Mouse (Mus musculus) mesoderm, embryonic 11.5 days (tissue): ENCODE results near the gene Fuz.

Experiments used
- DNase-seq: peaks from one replicate; pipeline ENCODE4 v3.0.0-alpha.2; 2012; ENCODE audit warnings: low read depth, low spot score

The Fuz gene

DNA sequence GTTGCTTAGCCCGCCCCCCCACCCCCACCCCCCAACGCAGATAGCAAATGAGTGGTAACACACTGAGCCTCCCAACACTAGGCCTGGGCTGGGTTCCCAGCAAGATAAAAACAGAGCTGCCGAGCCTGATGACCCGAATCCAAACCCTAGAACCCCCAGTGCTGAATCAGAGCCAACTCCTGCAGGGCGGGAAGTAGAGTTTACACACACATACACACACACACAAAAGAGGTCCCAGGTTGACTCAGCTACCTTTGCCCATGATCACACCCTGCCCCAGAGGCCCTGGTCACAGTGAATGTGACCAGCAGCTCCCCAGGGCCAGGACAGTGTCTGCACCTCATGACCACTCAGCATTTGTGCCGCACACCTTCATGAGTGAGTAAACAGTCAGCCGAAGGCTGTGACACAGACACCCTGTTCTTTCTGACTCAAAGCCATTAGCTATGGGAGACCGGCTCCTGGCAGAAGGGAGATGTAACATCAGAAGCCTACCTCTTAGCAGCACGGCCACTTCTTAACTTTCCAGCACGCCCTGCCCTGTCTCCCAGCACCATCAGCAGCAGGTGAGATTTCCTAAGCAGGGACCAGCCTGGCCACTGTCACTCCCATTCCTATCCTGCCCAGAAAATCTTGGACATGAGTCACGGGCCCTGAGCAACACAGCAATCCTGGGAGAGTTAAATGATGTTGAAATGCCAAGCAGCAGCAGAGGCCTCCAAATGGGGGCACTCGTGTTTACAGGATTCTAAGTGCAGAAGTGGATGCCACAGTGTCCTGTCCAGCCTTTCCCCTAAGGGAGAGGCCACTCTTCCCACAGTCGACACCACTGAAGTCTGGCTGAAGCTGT is 7.4 kb upstream of the Fuz start:
- no peak for DNase-seq

DNA sequence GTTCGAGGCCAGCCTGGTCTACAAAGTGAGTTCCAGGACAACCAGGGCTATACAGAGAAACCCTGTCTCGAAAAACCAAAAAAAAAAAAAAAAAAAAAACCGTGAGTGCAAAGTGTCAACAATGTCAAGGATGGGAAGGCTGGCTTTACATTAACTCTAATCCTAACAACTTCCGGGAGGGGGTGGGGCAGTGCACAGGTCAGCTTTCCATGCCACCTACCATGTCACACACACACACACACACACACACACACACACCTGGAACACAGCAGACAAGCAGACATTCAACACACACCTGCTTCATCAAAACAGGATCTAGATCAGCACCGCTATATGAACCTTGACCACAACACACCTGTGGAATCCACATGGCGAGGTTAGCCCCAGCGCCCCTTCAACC is 5.7 kb upstream of the Fuz start:
- no peak for DNase-seq

DNA sequence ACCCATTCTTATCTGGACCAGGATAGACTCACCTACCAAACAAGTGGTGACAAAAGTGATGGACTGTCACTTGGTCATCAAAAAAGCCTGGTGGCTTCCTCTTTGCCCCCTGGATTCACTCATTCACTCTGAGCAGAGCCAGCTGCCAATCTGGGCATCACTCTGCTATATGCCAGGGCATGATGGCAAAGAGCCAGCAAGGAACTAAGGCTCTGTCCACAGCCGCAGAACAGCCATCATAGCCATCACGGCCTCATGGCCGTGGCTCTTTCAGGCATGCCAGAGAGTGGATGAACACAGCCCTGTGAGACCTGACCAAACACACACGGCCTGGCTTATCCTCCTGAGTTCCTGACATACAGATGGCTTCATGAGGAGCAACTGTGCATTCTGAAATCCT is 5.1 kb upstream of the Fuz start:
- DNase-seq: no peak

DNA sequence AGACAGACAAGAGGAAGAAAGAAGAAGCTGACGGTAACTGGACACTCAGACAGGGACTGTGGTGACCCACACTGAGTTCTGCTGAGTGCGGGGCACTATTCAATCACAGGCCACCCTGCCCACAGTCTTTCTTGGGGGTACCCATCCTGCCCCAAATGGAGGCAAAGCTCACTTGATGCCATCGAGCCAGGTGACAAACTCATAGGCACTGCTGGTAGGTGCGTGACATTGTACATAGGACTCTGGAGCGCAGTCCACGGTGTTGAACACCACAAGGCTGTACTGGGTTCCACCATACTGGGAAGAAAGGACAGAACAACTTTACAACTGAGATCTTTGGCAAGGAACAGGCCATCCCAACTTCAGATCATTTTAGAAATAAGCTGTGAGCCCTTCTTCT is 4.3 kb upstream of the Fuz start:
- no peak for DNase-seq

DNA sequence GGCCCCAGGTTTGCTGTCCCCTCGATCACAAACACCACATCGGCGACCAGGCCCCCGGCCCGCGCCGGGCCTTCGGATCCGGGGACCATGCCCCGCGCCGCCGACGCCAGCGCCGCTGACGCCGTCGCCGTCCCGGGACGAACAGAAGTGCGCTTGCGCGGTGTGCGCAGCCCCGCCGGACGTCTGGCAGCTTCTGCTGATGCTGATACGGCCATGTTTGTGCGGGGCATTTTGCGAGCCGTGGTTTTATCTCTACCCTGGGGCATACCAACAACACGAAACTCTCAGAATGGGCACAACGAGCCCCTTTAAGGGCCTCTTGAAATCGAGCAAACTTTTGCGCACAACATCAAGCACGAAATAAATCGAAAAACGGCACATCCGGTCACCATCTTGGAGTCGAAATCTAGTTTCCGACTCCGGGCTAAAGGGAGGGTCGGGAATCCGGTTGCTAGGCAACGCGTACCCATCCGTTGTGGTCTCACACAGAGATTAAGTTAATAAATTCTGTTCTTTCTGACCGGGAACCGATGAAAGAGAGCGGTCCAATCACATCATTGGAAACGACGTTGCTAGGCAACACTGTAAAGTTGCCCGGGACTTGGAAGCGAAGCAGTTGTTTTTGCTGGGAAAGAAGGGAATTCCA is 3.5 kb upstream of the Fuz start, which contains the start of gene Med25:
Gene Med25, minus strand, starts transcription at position 437 of the 646 bp plus-strand sequence.
- DNase-seq: peak; percentile 98

DNA sequence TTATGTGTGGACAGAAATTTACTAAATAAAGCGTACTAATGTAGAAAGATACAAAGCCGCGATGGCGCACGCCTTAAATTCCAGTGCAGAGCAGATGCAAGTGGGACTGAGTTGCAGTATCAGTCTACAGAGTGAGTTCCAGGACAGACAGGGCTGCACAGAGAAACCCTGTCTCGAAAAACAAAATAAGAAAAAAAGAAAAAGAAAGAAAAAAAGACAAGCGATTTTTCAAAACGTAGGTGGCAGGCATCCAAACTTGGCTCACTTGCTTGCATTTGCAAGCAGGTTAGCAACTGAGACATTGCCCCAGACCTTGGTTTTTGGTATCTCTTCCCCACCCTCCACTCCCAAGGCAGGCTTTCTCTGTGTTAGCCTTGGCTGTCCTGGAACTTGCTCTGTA is 2.7 kb upstream of the Fuz start:
- DNase-seq: no peak

DNA sequence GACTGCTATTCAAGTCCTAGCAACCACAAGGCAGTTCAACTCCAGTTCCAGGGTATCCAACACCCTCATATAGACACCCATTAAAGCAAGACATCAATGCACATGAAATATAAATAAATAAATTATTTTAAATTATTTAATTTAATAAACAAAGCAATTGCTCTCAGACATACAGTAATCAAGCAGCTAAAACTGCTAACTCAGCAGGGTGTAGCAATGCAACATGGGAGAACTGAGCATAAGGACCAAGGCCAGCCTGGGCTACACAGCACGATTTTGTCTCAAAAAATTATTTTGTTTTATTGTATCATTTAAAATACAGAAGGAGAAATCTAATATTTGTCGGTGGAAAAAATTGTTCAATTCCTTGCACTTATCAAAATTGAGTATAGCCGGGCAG is 1.7 kb upstream of the Fuz start:
- no peak for DNase-seq

DNA sequence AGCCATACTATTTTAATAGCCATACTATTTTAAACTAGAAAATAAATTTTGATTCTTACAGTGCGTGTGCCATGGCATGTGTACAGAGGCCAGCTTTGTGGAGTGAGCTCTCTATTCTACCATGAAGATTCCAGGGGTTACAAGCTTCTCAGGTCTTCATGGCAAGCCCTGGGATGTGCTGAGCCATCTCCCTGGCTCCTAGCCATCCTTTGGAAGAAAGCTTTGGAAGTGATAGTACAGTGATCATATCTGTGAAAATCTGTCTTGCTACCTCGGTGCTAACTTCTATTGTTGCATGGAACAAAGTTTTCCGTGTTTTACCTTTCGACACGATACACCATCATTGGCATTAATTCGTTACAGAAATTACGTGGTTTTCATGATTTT is 680 bp upstream of the Fuz start:
- DNase-seq: no peak

DNA sequence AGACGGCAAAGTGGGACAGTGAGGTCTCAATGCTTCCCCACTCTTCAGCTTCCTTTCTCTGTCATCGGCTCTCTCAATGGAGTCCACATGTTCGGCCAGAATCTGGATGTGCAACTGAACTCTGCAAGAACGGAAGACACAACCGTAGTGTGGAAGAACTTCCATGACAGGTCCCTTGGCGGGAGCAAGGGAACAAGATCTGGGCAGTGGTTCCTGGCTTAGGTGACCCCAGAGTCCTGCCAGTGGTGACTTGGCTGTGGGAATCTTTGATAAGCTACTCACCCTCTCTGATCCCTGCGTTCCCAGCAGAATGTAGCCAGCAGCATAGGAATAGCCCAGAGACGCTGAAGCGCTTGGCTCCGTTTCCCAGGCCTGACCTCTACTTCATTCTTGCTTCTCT is 620 bp downstream of the Fuz start:
- DNase-seq: no peak

DNA sequence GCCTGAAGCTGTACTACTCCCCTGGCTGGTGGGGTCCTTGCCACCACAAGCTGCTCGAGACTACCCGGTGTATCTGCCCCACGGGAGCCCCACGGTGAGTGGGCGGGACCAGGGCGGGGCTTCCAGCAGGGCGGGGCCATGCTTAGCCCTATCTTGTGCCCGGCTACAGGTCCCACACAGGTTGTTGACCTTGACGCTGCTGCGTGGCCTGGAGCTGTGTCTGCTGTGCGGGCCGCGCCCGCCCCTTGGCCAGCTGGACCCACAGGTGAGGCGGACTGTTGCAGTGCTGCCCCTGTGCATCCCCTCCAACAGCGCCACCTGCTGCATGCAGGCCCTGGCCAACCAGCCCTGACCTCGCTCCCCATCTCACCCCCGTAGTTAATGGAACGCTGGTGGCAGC is 2.7 kb downstream of the Fuz start:
- DNase-seq: no peak

DNA sequence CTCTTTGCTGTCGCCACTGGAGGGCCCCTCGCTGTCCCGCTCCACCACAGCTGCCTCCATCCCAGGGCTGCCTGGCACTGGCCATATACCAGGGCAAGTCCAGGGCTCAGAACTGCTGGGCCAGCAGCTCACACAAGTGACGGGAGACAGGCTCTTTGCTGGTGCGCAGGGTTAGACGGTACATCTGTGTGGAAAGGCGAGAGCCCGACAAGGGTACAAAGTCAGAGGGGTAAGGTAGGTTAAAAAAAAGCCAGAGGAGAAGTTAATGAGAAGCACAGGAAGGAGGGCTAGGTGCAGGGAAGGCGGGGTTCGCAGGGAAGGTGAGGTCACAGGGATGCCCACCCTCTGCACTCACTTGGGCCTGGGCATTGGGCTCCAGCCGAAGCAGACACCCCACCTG is 4.8 kb downstream of the Fuz start:
- DNase-seq: no peak

DNA sequence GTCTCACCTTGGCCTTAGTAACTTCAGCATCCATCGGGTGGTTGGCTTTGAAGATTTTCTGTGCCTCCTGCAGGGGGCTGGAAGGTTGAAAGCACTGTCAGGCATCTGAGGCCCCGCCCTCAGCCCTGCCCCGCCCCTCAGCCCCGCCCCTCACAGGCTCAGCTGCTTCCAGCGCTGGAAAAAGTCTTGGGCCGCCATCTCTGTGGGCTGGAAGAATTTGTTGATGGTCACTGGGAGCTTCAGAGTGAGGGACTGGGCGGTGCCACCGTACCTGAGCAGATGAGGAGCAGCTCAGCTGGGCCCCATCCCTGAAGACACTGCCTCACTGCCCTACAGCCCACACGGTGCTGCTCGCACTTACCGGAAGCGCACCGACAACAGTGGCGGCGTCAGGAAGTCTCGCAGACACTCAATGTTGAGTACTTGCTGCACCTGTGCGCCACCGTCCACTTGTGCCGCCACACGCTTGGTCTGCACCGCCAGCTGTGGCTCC is 5.4 kb downstream of the Fuz start:
- peak; percentile 68 for DNase-seq

DNA sequence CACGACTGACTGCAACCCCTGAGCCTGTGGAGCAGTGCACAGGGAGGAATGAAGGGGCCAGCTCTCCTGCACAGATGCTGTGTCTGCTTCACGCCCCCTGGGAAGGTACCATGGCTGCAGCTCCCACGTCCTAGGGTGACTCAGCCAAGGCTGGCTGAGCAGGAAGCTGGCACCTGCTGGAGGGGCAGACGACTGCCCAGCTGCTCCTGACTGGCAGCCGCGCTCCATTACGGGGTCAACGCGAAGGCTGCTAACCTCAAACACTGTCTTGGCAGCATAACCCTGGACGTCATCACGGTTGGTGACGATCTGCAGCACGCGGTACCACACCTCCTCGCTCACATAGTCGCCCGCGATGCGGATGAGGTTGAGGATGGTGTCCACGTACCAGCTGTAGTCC is 9.6 kb downstream of the Fuz start:
- no peak for DNase-seq

DNA sequence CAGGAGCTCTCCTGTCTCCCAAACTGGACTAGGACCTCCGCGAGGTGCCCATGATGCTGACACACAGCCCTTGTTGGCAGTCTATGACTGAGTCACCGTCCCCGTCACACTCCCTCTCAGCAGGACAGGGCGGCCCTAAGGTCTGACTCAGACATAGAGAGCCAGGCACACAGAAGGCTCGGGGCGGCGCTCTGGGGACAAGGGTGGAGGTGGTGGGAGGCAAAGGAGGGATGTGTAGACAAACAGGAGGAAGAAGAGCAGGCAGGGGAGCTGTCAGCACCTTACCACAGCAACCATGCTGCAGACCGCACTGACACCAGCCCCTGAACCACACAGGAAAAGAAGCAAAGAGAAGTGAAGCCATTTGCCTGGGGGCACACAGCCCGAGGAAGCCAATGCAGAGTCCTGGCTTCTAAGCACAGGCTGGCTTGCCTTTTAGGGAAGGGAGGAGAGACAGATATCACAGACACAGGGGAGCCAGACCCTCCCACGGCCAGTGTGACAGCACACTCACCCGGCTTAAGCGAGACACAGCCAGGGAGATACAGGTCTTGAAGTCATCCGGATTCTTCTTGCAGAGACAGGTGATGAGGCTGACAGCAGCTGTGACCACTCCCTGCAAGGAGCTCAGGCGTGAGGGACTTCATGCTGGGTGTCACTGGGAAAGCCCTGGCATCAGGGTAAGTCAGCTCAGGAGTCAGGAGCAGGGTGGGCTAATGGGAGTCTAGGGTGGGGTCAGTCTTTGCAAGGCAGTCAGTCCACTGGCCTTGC is 13.0 kb downstream of the Fuz start:
- no peak for DNase-seq

DNA sequence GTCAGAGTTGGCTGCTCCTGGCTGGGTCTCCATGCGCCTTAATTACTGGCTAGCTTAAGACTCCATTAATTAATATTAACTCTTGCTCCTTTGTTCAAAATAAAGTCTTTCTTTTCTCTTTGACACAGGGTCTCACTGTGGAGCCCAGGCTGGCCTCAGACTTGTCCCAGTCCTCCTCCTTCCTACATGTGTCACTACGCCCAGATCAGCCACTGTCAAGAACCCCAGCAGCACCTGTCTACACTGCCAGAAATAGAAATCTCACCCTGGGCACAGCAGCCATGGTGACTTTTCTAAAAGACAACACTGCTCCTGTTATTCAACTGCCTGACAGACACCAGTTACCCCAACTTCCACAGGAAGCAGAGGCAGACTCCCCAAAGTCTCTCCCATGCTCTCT is 18.5 kb downstream of the Fuz start:
- no peak for DNase-seq

DNA sequence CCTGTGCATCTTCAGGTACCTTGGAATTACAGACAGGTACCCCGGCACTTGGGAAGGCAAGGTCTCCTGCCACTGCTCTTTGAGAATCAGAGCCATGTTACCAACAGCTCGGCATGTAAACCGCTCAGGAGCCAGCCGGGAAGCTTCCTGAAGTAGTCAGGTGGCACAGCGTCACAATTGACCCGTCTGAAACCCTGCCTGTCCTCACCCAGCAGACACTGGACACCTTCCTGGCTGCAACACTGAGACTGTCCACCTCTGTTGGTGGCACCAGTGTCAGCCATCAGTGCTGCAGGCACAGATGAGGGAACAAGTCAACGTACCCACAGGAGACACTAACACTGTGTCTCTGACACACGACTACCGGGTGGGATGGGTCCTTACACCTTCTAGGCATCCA is 19.4 kb downstream of the Fuz start:
- no peak for DNase-seq

DNA sequence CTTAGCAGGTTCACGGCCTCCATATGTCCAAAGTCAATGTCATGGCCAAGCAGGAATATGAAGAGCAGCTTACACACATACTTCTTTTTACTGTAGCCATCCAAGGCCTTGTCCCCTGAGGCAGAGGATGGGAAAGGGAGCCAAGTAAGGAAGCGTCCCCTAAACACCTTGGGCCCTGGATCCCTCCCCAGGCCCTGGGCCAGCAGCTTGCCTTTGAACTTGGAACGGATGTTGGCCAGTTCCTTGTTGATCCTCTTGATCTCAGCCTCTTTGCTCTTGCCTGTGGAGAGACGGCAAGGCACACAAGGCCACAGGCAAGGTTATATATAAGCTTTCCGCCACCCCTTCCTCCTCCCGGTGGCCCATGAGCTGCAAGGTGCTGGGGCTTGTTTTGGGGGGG is 20.3 kb downstream of the Fuz start:
- no peak for DNase-seq

DNA sequence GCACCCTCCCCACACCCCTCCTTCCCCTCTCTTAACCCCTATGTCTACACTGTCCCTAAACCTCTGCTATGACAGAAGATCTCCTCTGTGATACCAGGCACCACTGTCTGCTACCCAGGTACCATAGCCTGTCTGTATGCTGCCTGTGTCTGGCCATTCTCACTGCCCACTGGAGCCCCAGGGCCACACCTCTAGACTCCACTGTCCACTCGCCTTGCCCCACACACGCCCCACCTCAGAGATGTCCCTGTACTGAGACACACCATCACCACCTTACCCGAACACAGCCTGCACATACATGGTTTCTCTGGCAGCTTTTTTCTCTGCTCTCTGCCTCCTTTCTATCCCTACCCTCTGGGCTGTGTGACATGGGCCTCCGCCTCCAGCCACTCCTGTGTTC is 21.0 kb downstream of the Fuz start:
- DNase-seq: no peak

DNA sequence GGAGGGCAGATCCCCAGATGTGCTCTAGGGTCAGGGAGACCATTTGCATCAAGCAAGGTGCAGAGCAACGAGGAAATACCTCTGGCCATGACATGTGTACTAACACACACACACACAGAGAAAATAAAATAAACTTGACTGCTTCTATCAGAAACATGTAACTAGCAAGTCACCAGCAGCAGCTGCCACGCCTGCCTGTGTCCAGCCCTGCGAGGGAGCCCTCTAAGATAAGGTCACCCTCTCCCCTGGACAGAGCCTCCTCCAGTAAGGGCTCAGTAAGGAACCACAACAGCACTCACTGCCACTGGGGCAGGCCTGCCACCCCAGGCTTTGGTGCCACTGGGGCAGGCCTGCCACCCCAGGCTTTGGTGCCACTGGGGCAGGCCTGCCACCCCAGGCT is 22.3 kb downstream of the Fuz start:
- no peak for DNase-seq

DNA sequence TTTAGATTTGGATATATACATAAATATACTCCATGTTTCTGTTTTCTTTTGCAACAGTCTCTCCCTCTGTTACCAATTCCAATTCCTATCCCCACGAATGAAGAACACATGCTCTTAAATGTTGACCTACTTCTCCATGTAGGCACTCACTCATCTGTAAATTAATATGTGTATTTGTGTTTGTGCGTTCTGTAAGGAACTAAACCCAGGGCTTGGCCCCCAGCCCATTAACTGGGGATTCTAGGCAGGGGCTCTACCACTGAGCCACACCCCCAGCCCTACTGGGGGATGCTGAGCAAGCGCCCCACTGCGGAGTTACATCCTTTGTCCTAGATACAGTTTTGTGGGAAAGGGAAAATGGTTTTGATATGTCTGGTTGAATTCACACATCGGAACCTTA is 23.2 kb downstream of the Fuz start:
- no peak for DNase-seq

DNA sequence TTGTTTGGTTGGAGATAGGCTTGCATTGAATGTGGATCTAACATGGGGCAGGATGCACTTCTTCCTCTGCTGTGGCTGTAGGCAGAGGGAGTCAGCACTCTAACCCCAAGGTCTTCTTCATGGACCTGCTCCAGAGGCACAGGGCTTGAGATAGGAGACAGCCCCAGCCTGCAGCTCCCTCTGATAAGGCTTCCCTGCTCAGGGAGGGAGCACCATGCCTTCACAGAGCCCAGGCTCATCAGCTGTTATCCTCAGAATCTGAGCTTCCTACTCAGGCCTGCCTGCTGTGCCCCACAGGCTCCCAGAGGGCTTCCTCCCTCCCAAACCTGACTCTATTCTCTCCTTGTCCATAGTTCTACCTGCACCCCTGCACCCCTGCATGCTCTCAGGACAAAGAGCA is 26.7 kb downstream of the Fuz start:
- no peak for DNase-seq

DNA sequence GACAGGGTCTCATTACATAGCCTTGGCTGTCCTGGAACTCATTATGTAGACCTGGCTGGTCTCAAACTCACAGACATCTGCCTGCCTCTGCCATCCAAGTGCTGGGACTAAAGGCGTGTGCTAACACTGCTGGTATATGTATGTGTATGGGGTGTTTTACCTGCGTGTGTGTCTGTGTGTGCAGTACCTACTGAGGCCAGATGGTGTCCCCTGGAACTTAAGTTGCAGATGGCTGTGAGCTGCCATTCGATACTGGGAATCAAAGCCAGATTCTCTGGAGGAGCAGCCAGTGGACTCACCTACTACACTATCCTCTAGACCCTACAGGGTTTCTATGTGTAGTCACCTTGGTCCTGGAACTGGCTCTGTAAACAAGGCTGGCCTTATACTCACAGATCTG is 29.6 kb downstream of the Fuz start:
- DNase-seq: peak; percentile 41

DNA sequence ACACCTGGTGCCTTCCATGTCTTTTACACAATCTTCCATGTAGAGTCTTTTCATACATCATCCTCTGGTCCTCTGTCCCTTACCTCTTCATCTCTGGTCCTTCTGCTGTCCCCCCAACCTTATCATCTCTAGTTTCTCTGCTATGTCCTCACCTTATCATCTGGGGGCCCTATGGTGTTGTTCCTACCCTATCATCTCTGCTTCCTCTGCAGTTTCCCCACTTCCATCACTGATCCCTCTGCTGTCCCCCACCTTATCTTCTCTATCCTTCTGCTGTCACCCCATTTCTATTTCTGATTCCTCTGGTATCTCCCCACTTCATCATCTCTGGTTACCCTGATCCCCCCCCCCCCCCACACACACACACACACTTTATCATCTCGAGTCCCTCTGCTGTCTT is 32.7 kb downstream of the Fuz start:
- no peak for DNase-seq
